Mouse (Mus musculus): ENCODE measurements around the gene Tfdp1. TPM values are rescaled to one million over a fixed set of nuclear protein-coding genes. Genes with fewer than 3 reads are reported as not detected.

The Tfdp1 gene
- polyA plus RNA-seq, 1 experiment from 2014 or later, result 153 TPM

DNA sequence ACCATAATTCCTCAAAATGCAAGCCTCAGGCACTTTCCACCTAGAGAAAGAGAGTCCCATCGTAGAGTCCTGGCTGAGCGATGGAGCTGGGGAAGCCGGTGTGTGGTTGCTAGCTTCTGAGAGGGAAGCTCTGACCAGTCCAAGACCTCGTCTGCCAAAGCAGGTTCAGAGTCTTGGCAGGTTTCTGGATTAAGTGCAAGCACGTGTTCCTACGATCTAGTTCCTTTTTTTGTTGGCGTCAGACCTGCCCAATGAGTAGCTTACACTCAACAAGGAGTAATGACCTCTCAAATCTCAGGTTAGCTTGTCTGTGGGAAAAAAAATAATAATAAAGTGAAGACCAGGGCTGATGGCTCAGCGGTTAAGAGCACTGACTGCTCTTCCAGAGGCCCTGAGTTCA, 49.2 kb downstream of the Tfdp1 start:
- Histone ChIP-seq H3K4me2 (replicated peaks; ENCODE audit: low read depth, low read length) (no peak overlapping the region), H3K9me3 (ENCODE audit: control insufficient read depth, low read depth, low read length) (no peaks in the 10 kb centered on the region), H3K36me3 (ENCODE audit: control insufficient read depth, insufficient read depth, low read length) (no peaks in the 10 kb centered on the region), H3K27ac (ENCODE audit: low read length) (no peak overlapping the region), H3K4me1 (ENCODE audit: control insufficient read depth, insufficient read depth, low read length) (no peaks in the 10 kb centered on the region), H3K9ac (replicated peaks; ENCODE audit: low read depth, low read length) (no peak overlapping the region), H3K27me3 (ENCODE audit: control insufficient read depth, insufficient read depth, low read length) (no peaks in the 10 kb centered on the region), H3K4me3 (ENCODE audit: low read depth, low read length) (no peak overlapping the region)
- ATAC-seq (ENCODE audit: insufficient number of reproducible peaks, insufficient read depth, low FRiP score, low read depth), result no peak
- WGBS, result 78% methylated on average over 8 of the region's 8 CpGs

DNA sequence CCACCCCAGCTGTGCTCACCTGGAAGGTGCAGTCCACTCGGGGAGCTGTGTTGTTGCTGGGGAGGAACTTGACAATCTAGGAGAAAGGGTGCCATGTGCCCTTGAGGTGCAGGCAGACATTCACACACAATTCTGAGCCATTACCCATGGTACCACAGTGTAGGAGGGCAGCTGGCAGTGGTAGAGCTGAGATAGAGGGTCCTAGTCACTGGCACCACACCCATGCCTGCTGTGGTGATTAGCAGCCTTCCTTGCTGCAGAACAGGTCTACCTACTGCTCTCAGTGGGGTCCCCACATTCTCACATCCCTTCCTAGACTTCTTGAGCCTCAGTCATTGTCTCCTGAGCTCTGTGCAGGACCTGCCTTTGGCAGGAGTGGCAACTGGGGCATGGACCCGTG, 50.2 kb downstream of the Tfdp1 start:
- 80% methylated on average over 2 of the region's 2 CpGs for WGBS
- Histone ChIP-seq H3K4me3 (ENCODE audit: low read depth, low read length) (no peak overlapping the region), H3K9ac (replicated peaks; ENCODE audit: low read depth, low read length) (no peak overlapping the region), H3K4me2 (replicated peaks; ENCODE audit: low read depth, low read length) (no peak overlapping the region), H3K27me3 (ENCODE audit: control insufficient read depth, insufficient read depth, low read length) (no peaks in the 10 kb centered on the region), H3K4me1 (ENCODE audit: control insufficient read depth, insufficient read depth, low read length) (no peaks in the 10 kb centered on the region), H3K36me3 (ENCODE audit: control insufficient read depth, insufficient read depth, low read length) (no peaks in the 10 kb centered on the region), H3K9me3 (ENCODE audit: control insufficient read depth, low read depth, low read length) (no peaks in the 10 kb centered on the region), H3K27ac (ENCODE audit: low read length) (no peak overlapping the region)
- ATAC-seq (ENCODE audit: insufficient number of reproducible peaks, insufficient read depth, low FRiP score, low read depth), result no peak

DNA sequence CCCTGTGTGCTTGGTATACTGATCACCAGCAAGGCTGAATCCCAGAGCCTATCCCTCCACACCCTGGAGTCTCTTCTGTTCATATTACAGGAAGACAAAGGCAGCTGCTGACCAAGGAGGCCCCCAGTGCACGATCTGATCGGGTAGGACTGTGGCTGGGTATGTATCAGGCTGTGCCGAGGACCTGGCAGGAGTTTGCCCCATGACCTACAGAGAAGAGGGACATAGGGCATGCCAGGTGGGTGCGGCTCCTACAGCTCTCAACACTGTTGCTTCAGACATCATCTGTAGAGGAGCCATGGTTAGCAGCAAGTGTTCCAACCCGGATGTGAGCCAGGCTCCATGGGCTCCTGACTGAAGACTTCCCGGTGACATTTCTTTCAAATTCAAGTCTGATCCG, 55.3 kb downstream of the Tfdp1 start:
- no peak overlapping the region for H3K27ac ChIP-seq (ENCODE audit: low read length)
- ATAC-seq (ENCODE audit: insufficient number of reproducible peaks, insufficient read depth, low FRiP score, low read depth), result no peak
- no peaks in the 10 kb centered on the region for H3K4me1 ChIP-seq (ENCODE audit: control insufficient read depth, insufficient read depth, low read length)
- H3K9me3 ChIP-seq (ENCODE audit: control insufficient read depth, low read depth, low read length), result no peaks in the 10 kb centered on the region
- 88% methylated on average over 7 of the region's 7 CpGs for WGBS
- H3K27me3 ChIP-seq (ENCODE audit: control insufficient read depth, insufficient read depth, low read length), result no peaks in the 10 kb centered on the region
- H3K9ac ChIP-seq (replicated peaks; ENCODE audit: low read depth, low read length), result no peak overlapping the region
- H3K4me2 ChIP-seq (replicated peaks; ENCODE audit: low read depth, low read length), result no peak overlapping the region
- no peaks in the 10 kb centered on the region for H3K36me3 ChIP-seq (ENCODE audit: control insufficient read depth, insufficient read depth, low read length)
- H3K4me3 ChIP-seq (ENCODE audit: low read depth, low read length), result no peak overlapping the region

DNA sequence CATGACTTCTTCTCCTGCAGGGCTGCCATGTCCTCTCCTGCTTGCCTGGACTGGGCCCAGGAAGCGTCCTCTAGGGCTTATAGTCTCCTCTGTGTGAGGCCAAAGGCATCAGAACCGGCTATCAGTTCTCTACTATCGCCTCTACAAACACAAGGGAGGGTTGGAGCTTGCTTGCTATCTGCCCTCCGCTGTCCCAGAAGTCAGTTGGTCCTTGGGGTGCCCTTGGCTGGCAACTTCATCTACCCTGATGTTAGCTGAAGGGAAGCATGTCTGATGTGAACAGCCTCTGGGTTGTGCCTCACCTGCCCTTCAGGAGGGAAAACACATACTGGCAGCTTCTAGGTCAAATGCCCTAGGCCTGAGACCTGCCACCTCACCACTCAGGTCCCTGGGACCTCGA, 58.2 kb downstream of the Tfdp1 start, which contains the start of gene Atp4b:
TSS of gene Atp4b (minus strand) at position 101 of the 400 bp plus-strand sequence.
- no peak within 1 kb of the TSS for H3K4me2 ChIP-seq (replicated peaks; ENCODE audit: low read depth, low read length)
- ATAC-seq (ENCODE audit: insufficient number of reproducible peaks, insufficient read depth, low FRiP score, low read depth), result peak; percentile 42; the same call in 1 of the 2 replicates
- WGBS, result 81% methylated on average over 5 of the region's 5 CpGs

DNA sequence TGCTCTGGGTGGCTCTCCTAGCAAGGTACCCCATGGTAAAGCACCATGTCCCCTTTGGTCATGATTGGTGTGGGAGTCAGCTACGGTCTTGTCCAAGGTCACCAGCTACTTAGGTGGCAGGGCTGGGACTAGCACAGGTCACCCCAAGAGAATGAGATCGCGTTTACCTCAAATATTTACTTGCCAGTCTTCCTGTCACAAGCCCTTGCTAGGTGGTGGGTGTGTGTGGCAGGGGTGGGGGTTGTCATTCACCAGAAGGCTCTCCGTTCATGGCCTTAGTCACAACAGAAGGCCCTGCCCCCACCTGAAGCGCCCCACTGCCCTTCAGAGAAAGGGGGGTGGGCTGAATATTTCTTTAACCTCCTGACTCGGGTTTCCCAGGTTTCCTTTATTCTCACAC, 65.0 kb downstream of the Tfdp1 start:
- no peaks in the 10 kb centered on the region for H3K4me1 ChIP-seq (ENCODE audit: control insufficient read depth, insufficient read depth, low read length)
- no peak overlapping the region for H3K4me3 ChIP-seq (ENCODE audit: low read depth, low read length)
- H3K9me3 ChIP-seq (ENCODE audit: control insufficient read depth, low read depth, low read length), result no peaks in the 10 kb centered on the region
- peak; percentile 74 for ATAC-seq (ENCODE audit: insufficient number of reproducible peaks, insufficient read depth, low FRiP score, low read depth)
- H3K27ac ChIP-seq (ENCODE audit: low read length), result no peak overlapping the region
- 45% methylated on average over 6 of the region's 6 CpGs for WGBS
- H3K4me2 ChIP-seq (replicated peaks; ENCODE audit: low read depth, low read length), result no peak overlapping the region
- no peak overlapping the region for H3K9ac ChIP-seq (replicated peaks; ENCODE audit: low read depth, low read length)
- H3K36me3 ChIP-seq (ENCODE audit: control insufficient read depth, insufficient read depth, low read length), result no peaks in the 10 kb centered on the region
- H3K27me3 ChIP-seq (ENCODE audit: control insufficient read depth, insufficient read depth, low read length), result no peaks in the 10 kb centered on the region

More for the DNA sequence above, 58.2 kb downstream of the Tfdp1 start, which contains the start of gene Atp4b:
- Histone ChIP-seq H3K4me1 (ENCODE audit: control insufficient read depth, insufficient read depth, low read length) (no peaks in the 10 kb centered on the region), H3K9me3 (ENCODE audit: control insufficient read depth, low read depth, low read length) (no peaks in the 10 kb centered on the region), H3K9ac (replicated peaks; ENCODE audit: low read depth, low read length) (no peak within 1 kb of the TSS), H3K36me3 (ENCODE audit: control insufficient read depth, insufficient read depth, low read length) (no peaks in the 10 kb centered on the region), H3K4me3 (ENCODE audit: low read depth, low read length) (no peak within 1 kb of the TSS), H3K27me3 (ENCODE audit: control insufficient read depth, insufficient read depth, low read length) (no peaks in the 10 kb centered on the region), H3K27ac (ENCODE audit: low read length) (no peak within 1 kb of the TSS)

DNA sequence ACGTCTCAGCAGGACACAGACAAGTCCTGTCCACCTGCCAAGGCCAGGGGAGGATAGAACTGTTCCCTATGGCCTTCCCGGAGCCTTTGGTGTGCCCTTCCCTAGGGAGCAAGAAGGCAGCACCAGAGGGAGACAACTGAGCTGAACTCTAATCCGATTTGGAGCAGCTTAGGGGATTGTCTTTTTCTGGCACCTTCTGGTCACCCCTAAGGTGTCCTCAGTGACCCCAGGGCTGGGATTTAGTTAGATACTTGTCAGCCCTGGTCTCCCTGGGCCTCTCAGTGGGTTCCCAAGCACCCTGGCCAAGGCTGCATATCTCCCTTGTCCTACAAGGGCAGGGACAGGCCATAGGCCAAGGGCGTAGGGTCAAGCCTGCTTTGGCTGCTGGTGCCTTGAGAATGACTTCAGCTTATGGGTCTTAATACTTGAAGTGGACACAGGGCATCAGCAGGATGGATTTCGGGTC, 66.1 kb downstream of the Tfdp1 start, which contains the start of gene Grk1:
TSS of gene Grk1 (plus strand) at position 416 of the 466 bp plus-strand sequence.
- Histone ChIP-seq H3K4me3 (ENCODE audit: low read depth, low read length) (no peak within 1 kb of the TSS), H3K4me2 (replicated peaks; ENCODE audit: low read depth, low read length) (no peak within 1 kb of the TSS), H3K27ac (ENCODE audit: low read length) (no peak within 1 kb of the TSS), H3K27me3 (ENCODE audit: control insufficient read depth, insufficient read depth, low read length) (no peaks in the 10 kb centered on the region), H3K9me3 (ENCODE audit: control insufficient read depth, low read depth, low read length) (no peaks in the 10 kb centered on the region), H3K4me1 (ENCODE audit: control insufficient read depth, insufficient read depth, low read length) (no peaks in the 10 kb centered on the region), H3K36me3 (ENCODE audit: control insufficient read depth, insufficient read depth, low read length) (no peaks in the 10 kb centered on the region), H3K9ac (replicated peaks; ENCODE audit: low read depth, low read length) (no peak within 1 kb of the TSS)
- 88% methylated on average over 5 of the region's 5 CpGs for WGBS
- no peak for ATAC-seq (ENCODE audit: insufficient number of reproducible peaks, insufficient read depth, low FRiP score, low read depth)

DNA sequence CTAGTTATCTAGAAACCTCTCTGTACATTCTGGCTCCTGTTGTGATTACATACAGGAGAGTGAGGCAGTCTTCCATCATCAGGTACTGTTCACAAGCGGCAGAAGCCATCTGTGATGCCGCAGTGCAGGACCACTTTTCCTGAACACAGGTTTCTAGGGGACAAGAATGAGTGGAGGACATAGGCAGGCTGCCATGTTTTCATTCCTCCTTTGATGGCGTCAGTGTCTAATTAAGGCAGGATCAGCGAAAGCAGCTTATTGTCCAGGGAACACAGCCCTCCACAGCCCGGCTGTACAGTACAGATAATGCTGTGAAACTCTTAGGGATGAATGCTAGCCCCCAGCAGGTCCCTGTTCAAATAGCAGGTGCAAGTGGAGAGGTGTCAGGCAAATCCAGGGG, 67.5 kb downstream of the Tfdp1 start:
- Histone ChIP-seq H3K4me2 (replicated peaks; ENCODE audit: low read depth, low read length) (no peak overlapping the region), H3K27me3 (ENCODE audit: control insufficient read depth, insufficient read depth, low read length) (no peaks in the 10 kb centered on the region), H3K27ac (ENCODE audit: low read length) (no peak overlapping the region), H3K36me3 (ENCODE audit: control insufficient read depth, insufficient read depth, low read length) (no peaks in the 10 kb centered on the region), H3K4me1 (ENCODE audit: control insufficient read depth, insufficient read depth, low read length) (no peaks in the 10 kb centered on the region), H3K4me3 (ENCODE audit: low read depth, low read length) (no peak overlapping the region), H3K9me3 (ENCODE audit: control insufficient read depth, low read depth, low read length) (no peaks in the 10 kb centered on the region), H3K9ac (replicated peaks; ENCODE audit: low read depth, low read length) (no peak overlapping the region)
- ATAC-seq (ENCODE audit: insufficient number of reproducible peaks, insufficient read depth, low FRiP score, low read depth), result no peak
- WGBS, result 85% methylated on average over 5 of the region's 5 CpGs

DNA sequence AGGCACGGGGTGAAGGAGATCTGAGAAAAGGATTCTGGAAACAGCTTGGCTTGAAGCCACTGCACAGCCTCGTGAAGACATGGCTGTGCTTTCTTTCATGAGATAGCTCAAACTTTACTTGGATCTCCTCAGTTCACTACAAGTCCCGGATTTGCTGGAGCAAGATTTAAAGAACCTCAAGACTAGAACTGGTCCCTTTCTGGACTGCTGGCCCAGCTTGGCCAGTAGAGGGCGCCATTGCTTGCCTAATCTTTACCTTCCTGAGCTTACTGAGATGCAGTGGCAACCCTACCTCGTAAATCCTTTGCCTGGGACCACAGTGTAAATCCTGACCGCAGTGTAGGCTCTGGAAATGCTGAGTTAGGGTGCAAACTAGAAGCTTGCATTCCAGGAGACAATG, 73.0 kb downstream of the Tfdp1 start:
- no peak for ATAC-seq (ENCODE audit: insufficient number of reproducible peaks, insufficient read depth, low FRiP score, low read depth)
- 0 out of 2 replicates have a peak, but pooled peaks cover 3% of the 10 kb centered on the region for H3K27me3 ChIP-seq (ENCODE audit: control insufficient read depth, insufficient read depth, low read length)
- no peaks in the 10 kb centered on the region for H3K36me3 ChIP-seq (ENCODE audit: control insufficient read depth, insufficient read depth, low read length)
- WGBS, result 27% methylated on average over 6 of the region's 6 CpGs
- H3K4me1 ChIP-seq (ENCODE audit: control insufficient read depth, insufficient read depth, low read length), result no peaks in the 10 kb centered on the region
- no peak overlapping the region for H3K4me2 ChIP-seq (replicated peaks; ENCODE audit: low read depth, low read length)
- no peaks in the 10 kb centered on the region for H3K9me3 ChIP-seq (ENCODE audit: control insufficient read depth, low read depth, low read length)
- no peak overlapping the region for H3K9ac ChIP-seq (replicated peaks; ENCODE audit: low read depth, low read length)
- H3K4me3 ChIP-seq (ENCODE audit: low read depth, low read length), result no peak overlapping the region
- H3K27ac ChIP-seq (ENCODE audit: low read length), result no peak overlapping the region

DNA sequence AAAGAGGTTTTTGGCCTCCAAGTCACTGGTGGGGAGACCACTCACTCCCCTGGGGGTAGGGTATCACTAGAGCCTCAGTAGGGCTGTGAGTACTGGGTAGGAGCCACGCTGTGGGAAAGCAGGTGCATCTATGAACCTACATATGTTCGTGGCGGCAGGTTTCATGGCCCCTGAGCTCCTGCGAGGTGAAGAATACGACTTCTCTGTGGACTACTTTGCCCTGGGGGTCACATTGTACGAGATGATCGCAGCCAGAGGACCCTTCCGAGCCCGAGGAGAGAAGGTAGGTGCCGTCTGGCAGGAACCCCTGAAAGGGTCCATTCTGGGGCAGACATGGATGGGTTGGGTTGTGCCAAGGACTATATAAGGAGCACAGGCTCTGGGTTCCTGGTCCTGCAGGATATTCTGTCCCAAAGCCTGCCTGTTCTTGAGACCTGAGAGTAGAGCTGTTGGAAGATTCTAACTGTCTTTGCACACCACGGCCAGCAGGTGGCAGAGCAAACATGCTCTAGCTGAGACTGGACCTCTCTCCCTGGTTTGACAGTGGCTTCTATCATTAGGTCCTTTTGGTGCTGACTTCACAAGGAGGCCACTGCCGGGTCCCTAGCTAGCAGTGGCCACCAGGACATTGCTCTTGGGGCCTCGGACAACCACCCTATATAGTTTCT, 74.5 kb downstream of the Tfdp1 start:
- WGBS, result 64% methylated on average over 13 of the region's 13 CpGs
- H3K9me3 ChIP-seq (ENCODE audit: control insufficient read depth, low read depth, low read length), result no peaks in the 10 kb centered on the region
- H3K9ac ChIP-seq (replicated peaks; ENCODE audit: low read depth, low read length), result no peak overlapping the region
- no peaks in the 10 kb centered on the region for H3K36me3 ChIP-seq (ENCODE audit: control insufficient read depth, insufficient read depth, low read length)
- H3K27ac ChIP-seq (ENCODE audit: low read length), result no peak overlapping the region
- 0 out of 2 replicates have a peak, but pooled peaks cover 3% of the 10 kb centered on the region for H3K27me3 ChIP-seq (ENCODE audit: control insufficient read depth, insufficient read depth, low read length)
- no peak for ATAC-seq (ENCODE audit: insufficient number of reproducible peaks, insufficient read depth, low FRiP score, low read depth)
- no peak overlapping the region for H3K4me2 ChIP-seq (replicated peaks; ENCODE audit: low read depth, low read length)
- H3K4me1 ChIP-seq (ENCODE audit: control insufficient read depth, insufficient read depth, low read length), result no peaks in the 10 kb centered on the region
- no peak overlapping the region for H3K4me3 ChIP-seq (ENCODE audit: low read depth, low read length)

Data from stomach, embryonic 14.5 days (tissue).